Mouse (Mus musculus) forebrain, embryonic 14.5 days (tissue): Measurements from ENCODE around the gene Golga4. TPM values are rescaled to one million over a fixed set of nuclear protein-coding genes. Genes with fewer than 3 reads are reported as not detected.

Experiments
- ATAC-seq: fragments of 200-750 bp; cut with Nextera tagmentation; 2 replicates; pipeline ENCODE4 v1.8.0; 2017; ENCODE audit warnings: mild to moderate bottlenecking, moderate library complexity
- DNase-seq: peaks from one replicate; pipeline ENCODE4 v3.0.0-alpha.2; 2015; ENCODE audit warnings: low spot score
- H3K27ac ChIP-seq: fragments of 300-500 bp; sonication (generic); 2 replicates; pipeline ENCODE4 v1.5.1; 2014; ENCODE audit warnings: low read depth, mild to moderate bottlenecking, control low read depth, low read length, moderate library complexity
- H3K27me3 ChIP-seq: fragments of 300-500 bp; sonication (generic); replicated peaks from 2 replicates; pipeline ENCODE4 v1.6.1; 2014; ENCODE audit warnings: low read length, control low read depth, mixed read lengths; ENCODE audit not compliant: control insufficient read depth, insufficient read depth
- H3K36me3 ChIP-seq: fragments of 300-500 bp; sonication (generic); 2 replicates; pipeline ENCODE4 v1.6.1; 2014; ENCODE audit warnings: low read length, control low read depth; ENCODE audit not compliant: control insufficient read depth, insufficient read depth
- H3K4me1 ChIP-seq: fragments of 300-500 bp; sonication (generic); 2 replicates; pipeline ENCODE4 v1.6.1; 2014; ENCODE audit warnings: antibody characterized with exemption, low read length, control low read depth; ENCODE audit not compliant: control insufficient read depth, insufficient read depth
- H3K4me2 ChIP-seq: fragments of 300-500 bp; sonication (generic); 2 replicates; pipeline ENCODE4 v1.6.1; 2014; ENCODE audit warnings: mild to moderate bottlenecking, control low read depth, low read length
- H3K4me3 ChIP-seq: fragments of 300-500 bp; sonication (generic); 2 replicates; pipeline ENCODE4 v1.5.1; 2014; ENCODE audit warnings: low read depth, low read length, control low read depth
- H3K9ac ChIP-seq: fragments of 300-500 bp; sonication (generic); 2 replicates; pipeline ENCODE4 v1.6.1; 2014; ENCODE audit warnings: mild to moderate bottlenecking, low read length, control low read depth, moderate library complexity
- H3K9me3 ChIP-seq: fragments of 300-500 bp; sonication (generic); replicated peaks from 2 replicates; pipeline ENCODE4 v1.6.1; 2016; ENCODE audit warnings: low read length, control low read depth, mixed read lengths; ENCODE audit not compliant: control insufficient read depth
- WGBS: fragments of 180-500 bp; shearing (Covaris S2); extraction: QIAGEN DNeasy Blood & Tissue Kit; methylation state at CpG from one replicate; pipeline ENCODE4 v1.1.7; 2014; 5-methylcytosine and 5-hydroxymethylcytosine counted together
- polyA plus RNA-seq: library from polyadenylated mRNA; unstranded; fragments of >200 nt; fragmentation: Nextera tagmentation; extraction: Ambion mirVana; gene quantifications from 2 replicates; pipeline ENCODE4 v1.2.1, GENCODE M21; 2014

The Golga4 gene
- polyA plus RNA-seq, 1 experiment from 2014 or later: 28.5 TPM

DNA sequence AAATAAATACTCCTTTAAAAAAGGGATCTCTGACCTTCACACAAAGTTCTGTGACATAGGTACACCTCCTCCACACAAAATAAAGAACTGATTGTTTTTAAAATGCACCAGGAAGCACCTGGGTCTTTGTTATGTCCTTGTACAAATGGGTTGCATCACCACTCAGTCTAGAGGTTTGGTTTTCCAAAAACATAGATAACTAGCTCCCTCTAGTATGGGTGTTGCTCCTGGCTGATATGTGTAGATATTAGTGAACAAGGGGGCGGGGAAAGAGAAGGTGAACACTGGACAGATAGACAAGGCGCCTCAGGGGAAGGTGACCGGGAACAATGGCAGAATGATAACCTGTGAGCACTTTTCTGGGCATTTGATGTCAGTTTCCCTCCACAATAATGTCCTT, 10.1 kb upstream of the Golga4 start:
- 91% methylated on average over 3 of the region's 3 CpGs for WGBS
- Histone ChIP-seq H3K27me3 (no peaks in the 10 kb centered on the region), H3K27ac (no peak overlapping the region), H3K9me3 (no peaks in the 10 kb centered on the region), H3K36me3 (no peaks in the 10 kb centered on the region), H3K4me3 (no peak overlapping the region), H3K9ac (no peak overlapping the region), H3K4me1 (no peaks in the 10 kb centered on the region), H3K4me2 (no peak overlapping the region)
- ATAC-seq (no peak), DNase-seq (no peak)

DNA sequence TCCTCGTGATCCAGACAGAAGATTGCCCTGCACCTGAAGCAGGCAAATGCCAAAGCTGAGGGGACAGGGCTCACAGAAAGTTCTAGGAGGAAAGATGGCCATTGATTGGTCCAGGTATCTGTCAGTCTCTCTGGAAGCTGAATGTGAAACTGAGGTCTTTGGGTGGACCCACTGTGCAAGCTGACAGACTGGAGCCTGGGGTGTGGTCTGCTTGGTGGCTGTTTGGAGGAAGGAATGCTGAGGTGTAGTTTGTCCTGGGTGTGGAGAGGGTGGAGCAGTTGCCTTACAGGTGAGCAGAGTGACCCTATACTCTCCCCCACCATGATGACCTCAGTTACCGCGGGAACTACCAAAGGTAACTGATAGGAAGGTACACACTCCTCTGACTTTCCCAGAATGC, 9.1 kb upstream of the Golga4 start:
- Histone ChIP-seq H3K27ac (no peak overlapping the region), H3K9ac (no peak overlapping the region), H3K9me3 (no peaks in the 10 kb centered on the region), H3K4me3 (no peak overlapping the region), H3K4me2 (no peak overlapping the region), H3K27me3 (no peaks in the 10 kb centered on the region), H3K4me1 (no peaks in the 10 kb centered on the region), H3K36me3 (no peaks in the 10 kb centered on the region)
- 86% methylated on average over 3 of the region's 3 CpGs for WGBS
- ATAC-seq (no peak), DNase-seq (no peak)

DNA sequence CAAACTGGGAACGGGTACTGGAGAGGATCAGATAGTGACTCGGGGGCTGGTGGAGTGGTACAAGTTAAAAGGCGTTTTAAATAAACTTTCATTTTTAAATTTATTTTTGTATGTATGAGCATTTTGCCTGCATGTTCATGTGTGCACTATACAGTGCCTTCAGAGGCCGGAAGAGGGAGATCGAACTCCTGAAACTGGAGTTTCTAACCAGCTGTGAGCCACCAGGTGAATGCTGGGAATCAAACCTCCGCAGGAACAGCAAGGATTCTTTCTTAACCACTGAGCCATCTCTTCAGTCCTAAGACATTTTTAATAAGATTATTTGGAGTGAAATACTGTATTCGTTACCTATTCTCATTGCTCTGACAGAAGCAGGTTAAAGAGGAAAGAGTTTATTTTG, 8.0 kb upstream of the Golga4 start:
- H3K27ac ChIP-seq: no peak overlapping the region
- no peaks in the 10 kb centered on the region for H3K9me3 ChIP-seq
- H3K9ac ChIP-seq: no peak overlapping the region
- DNase-seq (no peak), ATAC-seq (no peak)
- no peaks in the 10 kb centered on the region for H3K36me3 ChIP-seq
- WGBS: 70% methylated on average over 7 of the region's 7 CpGs
- H3K4me1 ChIP-seq: no peaks in the 10 kb centered on the region
- H3K4me2 ChIP-seq: no peak overlapping the region
- H3K4me3 ChIP-seq: no peak overlapping the region
- H3K27me3 ChIP-seq: no peaks in the 10 kb centered on the region

DNA sequence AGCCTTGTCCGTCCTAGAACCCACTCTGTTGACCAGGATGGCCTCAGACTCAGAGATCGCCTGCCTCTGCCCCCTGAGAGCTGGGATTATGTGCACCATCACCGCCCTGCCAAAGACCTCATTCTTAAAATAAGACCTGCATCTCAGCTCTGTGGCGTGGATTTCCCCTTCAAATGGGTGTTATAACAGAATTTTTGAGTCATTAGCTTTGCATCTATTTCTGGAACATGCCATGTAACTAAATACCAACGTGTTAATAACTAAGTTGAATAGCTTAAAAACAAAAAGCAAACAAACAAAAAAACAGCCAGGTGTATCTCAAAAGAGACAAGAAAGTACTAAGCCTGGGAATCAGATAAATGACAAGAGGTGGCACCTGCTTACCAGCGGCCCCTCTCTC, 5.1 kb upstream of the Golga4 start:
- no peaks in the 10 kb centered on the region for H3K4me1 ChIP-seq
- no peak for ATAC-seq
- no peaks in the 10 kb centered on the region for H3K9me3 ChIP-seq
- 80% methylated on average over 6 of the region's 6 CpGs for WGBS
- H3K4me3 ChIP-seq: no peak overlapping the region
- DNase-seq: no peak
- H3K9ac ChIP-seq: no peak overlapping the region
- H3K27ac ChIP-seq: no peak overlapping the region
- H3K4me2 ChIP-seq: no peak overlapping the region
- no peaks in the 10 kb centered on the region for H3K27me3 ChIP-seq
- no peaks in the 10 kb centered on the region for H3K36me3 ChIP-seq

DNA sequence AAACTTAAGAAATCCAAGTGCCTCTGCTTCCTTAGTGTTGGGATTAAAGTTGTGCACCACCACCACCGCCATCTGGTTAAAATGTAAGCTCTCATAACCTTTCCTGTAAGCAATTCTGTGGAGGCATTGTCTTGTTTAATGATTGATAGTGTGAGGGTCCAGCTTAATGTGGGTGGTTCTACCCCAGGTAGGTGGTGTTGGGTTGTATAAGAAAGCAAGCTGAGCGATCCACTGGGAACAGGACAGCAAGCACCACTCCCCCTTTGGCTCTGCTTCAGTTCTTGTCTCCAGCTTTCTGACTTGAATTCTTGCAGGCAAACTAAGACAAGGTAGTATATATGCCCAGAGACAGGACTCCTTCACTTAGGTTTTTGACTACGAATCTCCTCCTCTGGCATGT, 1.4 kb upstream of the Golga4 start:
- no peak for ATAC-seq
- 83% methylated on average over 3 of the region's 3 CpGs for WGBS

DNA sequence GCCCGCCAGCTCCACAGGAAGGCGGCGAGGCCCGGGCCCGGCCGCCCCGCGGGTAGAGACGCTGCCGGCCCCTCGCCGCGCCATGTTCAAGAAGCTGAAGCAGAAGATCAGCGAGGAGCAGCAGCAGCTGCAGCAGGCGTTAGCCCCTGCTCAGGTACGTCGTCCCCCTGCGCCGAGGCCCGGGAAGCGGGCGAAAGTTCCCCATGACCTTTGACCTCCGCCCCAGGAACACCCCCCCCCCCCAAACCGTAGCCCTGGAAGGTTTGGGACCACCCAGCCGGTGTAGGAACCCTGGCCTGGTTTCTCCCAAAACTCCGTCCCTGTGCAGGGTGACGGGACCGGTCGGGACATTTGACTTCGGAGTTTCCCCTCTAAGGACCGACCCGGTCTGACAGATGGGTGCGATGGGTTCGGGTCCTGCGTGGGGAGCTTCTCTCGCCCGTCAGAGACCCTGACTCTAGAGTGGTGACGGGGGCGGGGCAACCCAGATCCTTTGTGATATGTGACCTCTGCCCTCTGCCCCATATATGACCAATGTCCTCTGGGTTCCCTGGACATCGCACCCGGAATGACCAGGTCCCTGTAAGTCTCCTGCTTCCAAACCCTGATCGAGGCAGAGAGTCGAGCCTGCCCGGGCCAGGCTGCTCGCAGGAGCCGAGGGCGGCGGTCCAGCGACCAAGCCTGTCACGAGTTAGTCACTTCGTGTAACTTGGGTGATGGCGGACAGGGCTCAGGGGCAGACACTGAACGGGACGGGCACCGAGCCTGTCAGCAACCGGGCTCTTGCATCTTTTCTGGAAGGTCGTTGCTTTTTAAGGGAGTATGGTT, 551 bp downstream of the Golga4 start:
- Histone ChIP-seq H3K9me3 (no peaks in the 10 kb centered on the region), H3K27me3 (no peaks in the 10 kb centered on the region), H3K36me3 (no peaks in the 10 kb centered on the region), H3K4me3 (peak overlapping the region; percentile 95), H3K4me2 (peak overlapping the region; percentile 100), H3K27ac (peak overlapping the region; percentile 70), H3K9ac (peak overlapping the region; percentile 98), H3K4me1 (peaks cover 13% of the 10 kb centered on the region)
- WGBS: under 1% methylated on average over 54 of the region's 57 CpGs
- ATAC-seq: peak; percentile 68
- DNase-seq: peak; percentile 16

More for the DNA sequence above, 1.4 kb upstream of the Golga4 start:
- Histone ChIP-seq H3K36me3 (no peaks in the 10 kb centered on the region), H3K9ac (no peak overlapping the region), H3K4me3 (no peak overlapping the region), H3K4me2 (no peak overlapping the region), H3K27ac (no peak overlapping the region), H3K27me3 (no peaks in the 10 kb centered on the region), H3K4me1 (peaks cover 13% of the 10 kb centered on the region), H3K9me3 (no peaks in the 10 kb centered on the region)
- no peak for DNase-seq

DNA sequence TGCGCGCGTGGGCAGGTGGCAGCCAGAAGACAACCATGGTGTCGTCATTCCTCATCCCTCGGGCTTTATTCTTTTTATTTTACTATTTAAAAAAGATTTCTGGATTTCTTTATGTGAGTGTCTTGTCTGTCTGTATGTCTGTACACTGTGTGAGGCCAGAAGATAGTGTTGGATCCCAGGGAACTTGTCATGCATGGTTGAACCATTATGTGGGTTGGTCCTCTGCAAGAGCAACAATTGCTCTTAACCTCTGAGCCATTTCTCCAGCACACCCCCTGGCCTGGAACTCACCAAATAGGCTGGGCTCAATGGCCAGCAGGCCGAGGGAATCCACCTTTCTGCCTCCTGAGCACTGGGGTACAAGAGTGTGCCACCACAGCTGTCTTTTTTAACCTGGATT, 1.5 kb downstream of the Golga4 start:
- no peaks in the 10 kb centered on the region for H3K36me3 ChIP-seq
- WGBS: 76% methylated on average over 6 of the region's 6 CpGs
- H3K9me3 ChIP-seq: no peaks in the 10 kb centered on the region
- H3K9ac ChIP-seq: peak overlapping the region; percentile 98; the same call in 1 of the 2 replicates
- ATAC-seq (no peak), DNase-seq (no peak)
- peak overlapping the region; percentile 95 for H3K4me3 ChIP-seq
- H3K27me3 ChIP-seq: no peaks in the 10 kb centered on the region
- H3K4me2 ChIP-seq: peak overlapping the region; percentile 100
- peaks cover 13% of the 10 kb centered on the region for H3K4me1 ChIP-seq
- H3K27ac ChIP-seq: no peak overlapping the region

DNA sequence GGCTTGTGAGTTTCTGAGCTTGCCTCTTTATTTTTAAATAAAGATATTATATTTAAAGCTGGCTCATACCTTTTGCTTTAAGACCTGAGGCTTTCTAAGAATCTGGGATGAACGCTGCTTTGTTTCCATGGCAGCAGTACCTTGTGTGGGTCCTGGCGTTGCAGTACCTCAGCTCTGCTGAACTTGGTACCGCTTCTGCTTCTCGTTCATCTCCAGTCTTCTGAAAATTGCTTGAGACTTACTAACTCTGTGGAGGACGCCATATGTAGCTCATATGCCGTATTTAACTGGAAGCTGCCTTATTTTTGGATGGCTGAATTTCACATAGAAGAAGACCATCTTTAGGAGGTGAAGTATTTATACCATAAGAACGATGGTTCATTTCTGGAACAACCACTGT, 2.5 kb downstream of the Golga4 start:
- ATAC-seq: no peak
- Histone ChIP-seq H3K9me3 (no peaks in the 10 kb centered on the region), H3K9ac (no peak overlapping the region), H3K27me3 (no peaks in the 10 kb centered on the region), H3K27ac (no peak overlapping the region), H3K4me2 (no peak overlapping the region), H3K4me3 (no peak overlapping the region), H3K4me1 (peaks cover 13% of the 10 kb centered on the region), H3K36me3 (no peaks in the 10 kb centered on the region)
- WGBS: 89% methylated on average over 7 of the region's 7 CpGs
- DNase-seq: no peak

DNA sequence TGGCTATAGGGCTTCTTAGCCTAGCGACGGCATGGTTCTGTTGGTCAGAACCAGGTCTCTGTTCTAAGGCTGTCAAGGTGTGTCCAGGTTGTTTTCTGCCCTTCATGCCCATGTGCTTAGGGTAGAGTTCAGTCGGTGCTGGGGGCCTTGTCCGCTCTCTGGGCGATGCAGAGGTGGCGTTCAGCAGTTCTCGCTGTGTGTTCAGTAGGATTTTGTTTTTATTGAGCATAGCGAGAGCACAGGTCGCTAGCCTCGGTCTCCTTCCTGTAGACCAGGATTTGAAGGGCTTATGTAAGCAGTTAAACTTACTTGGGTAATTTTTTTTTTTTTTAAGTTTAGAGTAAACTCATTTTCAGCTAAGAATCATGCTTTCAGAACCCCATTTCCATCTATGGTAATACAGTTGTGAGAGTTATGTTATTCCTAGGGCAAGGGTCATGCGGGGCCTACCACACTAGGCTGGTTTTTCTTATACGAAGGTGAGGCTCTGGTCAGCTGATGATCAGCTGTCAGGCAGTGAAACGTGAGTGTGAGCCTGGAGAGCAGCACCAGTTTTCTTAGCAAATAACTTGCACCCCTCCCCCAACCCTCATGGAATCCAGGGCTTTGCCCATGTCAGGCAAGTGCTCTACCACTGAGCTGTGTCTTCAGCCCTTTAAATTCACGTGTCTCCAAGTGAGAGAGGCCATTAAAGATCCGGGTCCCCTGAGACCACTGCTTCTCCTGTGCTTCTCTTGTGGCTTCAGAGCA, 5.0 kb downstream of the Golga4 start:
- Histone ChIP-seq H3K27me3 (no peaks in the 10 kb centered on the region), H3K4me1 (peaks cover 13% of the 10 kb centered on the region), H3K27ac (no peak overlapping the region), H3K9ac (no peak overlapping the region), H3K4me3 (no peak overlapping the region), H3K4me2 (no peak overlapping the region), H3K9me3 (no peaks in the 10 kb centered on the region), H3K36me3 (peaks cover 16% of the 10 kb centered on the region)
- 87% methylated on average over 15 of the region's 15 CpGs for WGBS
- ATAC-seq (no peak), DNase-seq (no peak)
